Mouse (Mus musculus) embryonic facial prominence, embryonic 11.5 days (tissue): Measurements from ENCODE around the gene Mmel1. TPM values are rescaled to one million over a fixed set of nuclear protein-coding genes. Genes with fewer than 3 reads are reported as not detected.

Experiments
- ATAC-seq: fragments of 200-750 bp; cut with Nextera tagmentation; replicated peaks from 2 replicates; pipeline ENCODE4 v1.8.0; 2017; ENCODE audit warnings: low read depth; ENCODE audit not compliant: insufficient number of reproducible peaks, low FRiP score, low TSS enrichment
- DNase-seq: peaks from one replicate; pipeline ENCODE4 v3.0.0-alpha.2; 2015; ENCODE audit warnings: low spot score
- H3K27ac ChIP-seq: fragments of 300-500 bp; sonication (generic); replicated peaks from 2 replicates; pipeline ENCODE4 v1.5.1; 2014; ENCODE audit warnings: mild to moderate bottlenecking, low read depth, low read length, control low read depth
- H3K27me3 ChIP-seq: fragments of 300-500 bp; sonication (generic); 2 replicates; pipeline ENCODE4 v1.6.1; 2014; ENCODE audit warnings: mild to moderate bottlenecking, low read length, moderate library complexity, mixed read lengths; ENCODE audit not compliant: control insufficient read depth, insufficient read depth
- H3K36me3 ChIP-seq: fragments of 300-500 bp; sonication (generic); replicated peaks from 2 replicates; pipeline ENCODE4 v1.6.1; 2014; ENCODE audit warnings: low read depth, mild to moderate bottlenecking, low read length, moderate library complexity, mixed read lengths; ENCODE audit not compliant: control insufficient read depth, insufficient read depth
- H3K4me1 ChIP-seq: fragments of 300-500 bp; sonication (generic); 2 replicates; pipeline ENCODE4 v1.6.1; 2014; ENCODE audit warnings: low read length, mixed read lengths; ENCODE audit not compliant: control insufficient read depth, insufficient read depth
- H3K4me2 ChIP-seq: fragments of 300-500 bp; sonication (generic); 2 replicates; pipeline ENCODE4 v1.6.1; 2014; ENCODE audit warnings: low read depth, mild to moderate bottlenecking, control low read depth, low read length, moderate library complexity
- H3K4me3 ChIP-seq: fragments of 300-500 bp; sonication (generic); 2 replicates; pipeline ENCODE4 v1.5.1; 2014; ENCODE audit warnings: low read depth, low read length, control low read depth
- H3K9ac ChIP-seq: fragments of 300-500 bp; sonication (generic); replicated peaks from 2 replicates; pipeline ENCODE4 v1.6.1; 2014; ENCODE audit warnings: mild to moderate bottlenecking, control low read depth, low read length
- H3K9me3 ChIP-seq: fragments of 300-500 bp; sonication (generic); replicated peaks from 2 replicates; pipeline ENCODE4 v1.6.1; 2016; ENCODE audit warnings: mild to moderate bottlenecking, low read length, inconsistent platforms, mixed read lengths; ENCODE audit not compliant: control insufficient read depth
- WGBS: fragments of 180-500 bp; shearing (Covaris S2); extraction: QIAGEN DNeasy Blood & Tissue Kit; methylation state at CpG from one replicate; pipeline ENCODE4 v1.1.7; 2014; 5-methylcytosine and 5-hydroxymethylcytosine counted together
- polyA plus RNA-seq: library from polyadenylated mRNA; unstranded; fragments of >200 nt; fragmentation: Nextera tagmentation; extraction: Ambion mirVana; gene quantifications from 2 replicates; pipeline ENCODE4 v1.2.1, GENCODE M21; 2014

The Mmel1 gene
- polyA plus RNA-seq, 1 experiment from 2014 or later, result 0.28 TPM

DNA sequence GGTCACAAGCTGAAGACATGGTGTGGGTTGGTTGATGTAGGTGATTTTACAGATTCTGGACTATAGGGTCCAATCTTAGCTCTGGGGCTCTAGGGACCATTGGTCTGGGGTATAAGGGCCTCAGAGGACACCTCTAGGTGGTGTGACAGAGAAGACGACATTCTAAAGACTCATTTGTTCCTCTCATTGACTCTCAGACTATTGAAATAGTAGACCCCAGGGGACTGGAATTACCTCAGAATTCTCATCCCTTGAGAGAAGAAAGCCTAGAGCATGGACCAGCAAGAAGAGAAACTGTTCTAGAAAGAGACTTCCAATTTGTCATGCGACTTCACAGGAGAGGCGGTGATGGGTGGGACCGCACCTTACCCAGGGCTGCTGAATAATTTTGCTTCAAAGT is 44.9 kb downstream of the Mmel1 start:
- H3K27ac ChIP-seq, result no peak overlapping the region
- no peak overlapping the region for H3K4me2 ChIP-seq
- H3K27me3 ChIP-seq, result no peaks in the 10 kb centered on the region
- H3K9ac ChIP-seq, result no peak overlapping the region
- no peaks in the 10 kb centered on the region for H3K4me1 ChIP-seq
- no peak for ATAC-seq
- H3K36me3 ChIP-seq, result no peaks in the 10 kb centered on the region
- 94% methylated on average over 4 of the region's 4 CpGs for WGBS
- no peaks in the 10 kb centered on the region for H3K9me3 ChIP-seq
- H3K4me3 ChIP-seq, result no peak overlapping the region
- DNase-seq, result no peak

DNA sequence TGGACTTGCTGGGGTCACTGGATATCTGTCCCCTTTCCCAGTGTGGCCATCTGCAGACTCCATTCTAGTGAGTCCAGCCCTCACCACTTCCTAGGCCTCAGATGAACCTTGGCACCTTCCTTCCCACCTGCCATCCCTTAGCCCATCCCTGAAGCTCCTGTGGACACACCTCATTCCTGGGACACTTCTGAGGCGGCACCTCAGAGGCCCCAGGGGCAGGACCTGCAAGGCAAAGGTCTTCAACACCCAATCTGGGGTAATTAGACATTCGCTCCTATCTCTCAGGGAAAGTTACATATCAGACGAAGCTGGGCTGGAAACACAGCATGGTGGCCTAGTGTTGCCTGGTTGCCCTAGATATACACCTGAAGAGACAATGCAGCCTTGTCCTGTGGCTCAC is 45.3 kb downstream of the Mmel1 start:
- DNase-seq (no peak), ATAC-seq (no peak)
- no peak overlapping the region for H3K4me3 ChIP-seq
- H3K4me2 ChIP-seq, result no peak overlapping the region
- no peaks in the 10 kb centered on the region for H3K36me3 ChIP-seq
- H3K9ac ChIP-seq, result no peak overlapping the region
- H3K9me3 ChIP-seq, result no peaks in the 10 kb centered on the region
- no peak overlapping the region for H3K27ac ChIP-seq
- no peaks in the 10 kb centered on the region for H3K4me1 ChIP-seq
- no peaks in the 10 kb centered on the region for H3K27me3 ChIP-seq
- WGBS, result 67% methylated on average over 3 of the region's 3 CpGs

DNA sequence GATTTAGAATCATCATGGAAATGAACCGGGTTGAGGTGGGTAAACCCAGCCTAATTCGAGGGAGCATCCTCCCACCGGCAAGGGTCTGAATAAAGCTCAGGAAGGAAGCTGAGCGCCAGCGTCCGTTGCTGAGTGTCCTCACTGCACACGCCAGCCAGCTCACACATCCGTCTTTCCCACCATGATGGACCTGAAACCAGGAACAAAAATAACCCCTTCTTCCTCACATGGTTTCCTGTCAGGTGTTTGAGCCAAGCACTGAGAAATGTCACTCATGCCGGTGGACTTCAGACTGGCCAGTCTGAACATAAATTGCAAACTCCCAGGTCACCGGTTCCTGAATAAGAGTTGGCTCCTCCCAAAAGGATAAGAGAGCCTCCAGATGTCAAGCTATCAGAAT is 45.9 kb downstream of the Mmel1 start:
- no peak overlapping the region for H3K27ac ChIP-seq
- DNase-seq (no peak), ATAC-seq (no peak)

DNA sequence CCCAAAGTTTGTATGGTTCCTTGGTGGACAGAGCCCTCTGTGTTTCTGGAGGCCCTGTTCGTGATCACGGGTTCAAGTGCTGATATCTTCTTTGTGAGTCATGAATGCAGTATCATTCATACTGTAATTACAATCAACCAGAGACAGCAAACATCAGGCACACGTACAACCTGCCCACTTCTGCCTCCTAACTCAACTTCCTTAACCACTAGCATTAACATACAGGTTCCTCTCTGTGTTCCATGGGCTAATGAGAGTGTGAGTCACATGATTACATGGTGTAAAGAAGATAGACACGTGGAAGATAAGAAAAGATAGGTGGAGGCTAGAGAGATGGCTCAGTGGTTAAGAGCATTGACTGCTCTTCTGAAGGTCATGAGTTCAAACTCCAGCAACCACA is 47.3 kb downstream of the Mmel1 start:
- Histone ChIP-seq H3K27me3 (no peaks in the 10 kb centered on the region), H3K9me3 (no peaks in the 10 kb centered on the region), H3K36me3 (no peaks in the 10 kb centered on the region), H3K4me1 (no peaks in the 10 kb centered on the region), H3K27ac (no peak overlapping the region), H3K9ac (no peak overlapping the region), H3K4me2 (no peak overlapping the region), H3K4me3 (no peak overlapping the region)
- no peak for DNase-seq
- no peak for ATAC-seq
- 86% methylated on average over 4 of the region's 4 CpGs for WGBS

More for the DNA sequence above, 45.9 kb downstream of the Mmel1 start:
- no peaks in the 10 kb centered on the region for H3K27me3 ChIP-seq
- H3K36me3 ChIP-seq, result no peaks in the 10 kb centered on the region
- WGBS, result 82% methylated on average over 10 of the region's 10 CpGs
- H3K4me1 ChIP-seq, result no peaks in the 10 kb centered on the region
- H3K4me3 ChIP-seq, result no peak overlapping the region
- no peaks in the 10 kb centered on the region for H3K9me3 ChIP-seq
- no peak overlapping the region for H3K4me2 ChIP-seq
- H3K9ac ChIP-seq, result no peak overlapping the region

DNA sequence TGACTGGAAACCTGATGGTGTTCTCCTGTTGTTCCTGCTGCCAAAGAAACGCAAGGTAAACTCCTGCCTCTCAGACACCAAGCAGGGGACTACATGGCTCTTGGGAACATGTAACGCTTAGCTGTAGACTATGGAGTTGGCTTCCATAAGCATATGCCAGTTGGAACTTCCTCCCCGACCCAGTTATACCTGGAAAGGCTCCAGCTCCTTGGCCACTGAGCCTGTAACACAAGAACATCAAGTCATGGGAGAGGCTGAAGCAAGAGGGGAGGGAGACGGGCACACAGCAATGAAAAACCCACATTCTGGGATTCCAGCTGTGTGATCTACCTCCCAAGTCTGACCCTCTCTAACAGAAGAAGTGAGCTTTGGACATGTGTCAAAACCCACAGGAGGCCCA is 52.9 kb downstream of the Mmel1 start:
- no peaks in the 10 kb centered on the region for H3K4me1 ChIP-seq
- H3K36me3 ChIP-seq, result no peaks in the 10 kb centered on the region
- WGBS, result 88% methylated on average over 4 of the region's 4 CpGs
- H3K4me3 ChIP-seq, result no peak overlapping the region
- H3K9me3 ChIP-seq, result no peaks in the 10 kb centered on the region
- no peak overlapping the region for H3K27ac ChIP-seq
- no peak for ATAC-seq
- H3K27me3 ChIP-seq, result no peaks in the 10 kb centered on the region
- no peak overlapping the region for H3K9ac ChIP-seq
- DNase-seq, result no peak
- no peak overlapping the region for H3K4me2 ChIP-seq

DNA sequence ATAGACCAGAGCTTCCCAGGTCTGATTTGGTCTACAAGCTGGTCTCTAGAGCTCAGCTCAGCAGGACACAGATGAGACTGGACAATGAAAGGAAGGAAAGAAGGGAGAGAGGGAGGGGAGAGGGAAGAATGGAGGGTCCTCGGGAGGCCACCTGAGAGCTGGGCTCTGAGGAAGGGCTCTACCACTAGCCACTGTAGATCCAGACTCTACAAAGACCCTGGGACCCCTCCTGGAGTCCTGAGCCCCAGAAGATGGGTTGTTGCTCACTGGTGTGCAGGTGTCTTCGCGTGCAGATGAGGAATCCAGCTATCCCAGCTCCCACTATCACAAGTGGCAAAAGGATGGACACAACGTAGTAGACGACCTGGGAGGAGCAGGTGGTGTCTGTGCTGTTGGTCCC is 53.5 kb downstream of the Mmel1 start:
- no peak for ATAC-seq
- Histone ChIP-seq H3K4me2 (no peak overlapping the region), H3K9me3 (no peaks in the 10 kb centered on the region), H3K36me3 (no peaks in the 10 kb centered on the region), H3K4me1 (no peaks in the 10 kb centered on the region), H3K27ac (no peak overlapping the region), H3K9ac (no peak overlapping the region), H3K4me3 (no peak overlapping the region), H3K27me3 (no peaks in the 10 kb centered on the region)
- WGBS, result 77% methylated on average over 5 of the region's 5 CpGs
- no peak for DNase-seq

DNA sequence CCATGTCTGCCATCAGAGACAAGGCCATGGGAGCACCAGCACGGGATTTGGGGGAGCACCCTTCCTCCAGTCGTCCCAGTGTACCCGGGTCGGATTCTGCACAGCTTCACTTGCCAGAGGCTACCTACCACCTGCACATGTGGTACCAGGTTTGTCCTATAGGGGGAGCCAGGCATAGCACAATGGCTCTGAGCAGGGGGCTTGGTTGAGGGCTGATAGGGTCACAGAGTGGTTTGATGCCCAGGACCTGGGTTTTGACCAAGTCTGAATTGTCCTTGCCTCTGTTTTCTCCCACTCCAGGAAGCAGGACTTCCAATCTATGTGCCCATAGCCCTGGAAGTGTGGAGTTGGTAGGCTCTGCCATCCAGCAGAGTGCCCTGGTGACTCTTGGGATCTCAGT is 56.0 kb downstream of the Mmel1 start:
- no peak overlapping the region for H3K27ac ChIP-seq
- no peaks in the 10 kb centered on the region for H3K4me1 ChIP-seq
- 56% methylated on average over 4 of the region's 4 CpGs for WGBS
- H3K4me2 ChIP-seq, result no peak overlapping the region
- DNase-seq (no peak), ATAC-seq (no peak)
- H3K36me3 ChIP-seq, result no peaks in the 10 kb centered on the region
- H3K4me3 ChIP-seq, result no peak overlapping the region
- H3K9ac ChIP-seq, result no peak overlapping the region
- H3K27me3 ChIP-seq, result no peaks in the 10 kb centered on the region
- no peaks in the 10 kb centered on the region for H3K9me3 ChIP-seq

DNA sequence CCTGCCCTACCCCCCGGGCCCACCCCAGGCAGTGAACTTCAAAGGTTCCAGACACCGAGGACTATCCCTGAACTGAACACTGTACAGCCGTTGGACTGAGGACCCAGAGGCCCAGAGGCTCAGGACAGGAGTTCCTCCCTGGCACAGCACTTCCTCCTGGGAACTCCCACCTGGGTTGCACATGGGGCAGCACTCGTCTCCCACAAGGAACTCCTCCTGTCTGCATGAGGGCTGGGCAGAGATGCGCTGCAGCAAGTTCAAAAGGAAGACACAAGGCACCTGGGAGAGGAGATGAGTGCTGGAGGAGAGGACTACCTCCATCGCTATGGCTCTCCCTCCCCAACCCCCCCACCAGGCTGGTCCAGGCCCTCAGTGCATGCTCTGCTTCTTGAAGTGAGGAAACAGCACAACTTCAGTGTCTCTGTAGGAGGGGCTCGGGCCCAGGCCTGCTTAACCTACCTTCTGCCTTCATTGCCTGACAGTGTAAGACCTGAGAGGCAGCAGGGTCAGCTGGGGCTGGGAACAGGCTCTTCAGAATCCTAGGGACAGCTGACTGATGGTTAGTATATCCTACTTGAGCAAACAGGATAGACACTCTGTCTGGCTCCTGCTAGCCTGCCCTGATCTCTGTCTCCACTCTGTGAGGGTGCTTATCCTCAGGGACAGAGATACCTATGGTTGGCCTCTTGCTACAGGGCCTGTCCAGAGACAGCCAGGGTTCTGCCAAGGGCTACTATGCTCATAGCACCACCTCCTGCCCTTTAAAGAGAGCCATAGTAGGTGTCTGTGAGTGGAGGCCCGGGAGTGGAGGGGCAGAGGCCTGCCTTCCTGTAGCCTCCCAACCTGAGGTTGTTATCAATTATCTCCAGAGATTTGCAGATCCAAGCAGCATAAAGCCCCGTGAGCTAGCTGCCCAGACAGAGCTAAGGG is 57.8 kb downstream of the Mmel1 start:
- Histone ChIP-seq H3K9me3 (no peaks in the 10 kb centered on the region), H3K27me3 (no peaks in the 10 kb centered on the region), H3K9ac (peak overlapping the region; percentile 9), H3K4me1 (no peaks in the 10 kb centered on the region), H3K4me3 (no peak overlapping the region), H3K4me2 (no peak overlapping the region), H3K36me3 (no peaks in the 10 kb centered on the region), H3K27ac (peak overlapping the region; percentile 56)
- DNase-seq (no peak), ATAC-seq (no peak)
- 50% methylated on average over 9 of the region's 9 CpGs for WGBS
